ENCODE assay signal across 1 mouse cellular context in the genomic region with DNA sequence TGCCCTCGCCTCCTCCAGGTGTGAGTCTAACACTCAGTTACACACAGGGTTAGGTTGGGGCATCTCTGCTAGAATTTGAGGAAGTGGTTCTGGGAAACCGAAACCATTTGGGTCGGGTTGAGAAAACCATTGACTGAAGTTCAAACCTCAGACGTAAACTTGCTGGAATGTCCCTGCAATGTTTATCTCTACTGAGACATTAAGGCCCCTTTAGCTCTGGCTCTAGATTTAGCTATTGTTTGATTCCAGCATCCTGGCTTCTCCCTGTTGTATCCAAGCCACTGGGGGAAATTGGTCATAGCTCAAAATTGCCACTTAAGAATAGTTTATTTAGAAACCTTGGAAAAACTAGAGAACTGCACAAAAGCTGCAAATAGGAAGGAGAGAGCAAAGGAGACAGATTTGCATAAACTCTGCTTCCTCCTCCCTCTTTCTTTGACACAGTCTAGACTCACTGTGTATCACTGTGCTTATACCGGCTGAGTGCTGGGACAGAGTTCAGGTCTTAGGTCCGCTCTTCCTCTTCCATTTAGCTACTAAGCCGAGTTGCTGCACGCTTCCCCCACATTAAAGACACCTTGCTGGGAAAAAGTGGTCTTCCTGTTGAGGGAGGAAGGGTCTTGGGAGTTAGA.
TF ChIP-seq lines count a peak whose summit lies in the region.

No protein-coding gene starts in this region.

TF ChIP-seq in CH12.LX, 34 proteins besides CTCF, POLR2A, EP300 and RAD21:
- TF ChIP-seq ZMIZ1 (IDR thresholded peaks at IDR 0.05; ENCODE audit: low read depth, low read length), result no peak
- TF ChIP-seq CHD1 (IDR thresholded peaks at IDR 0.05; ENCODE audit: low read depth, low read length), result no peak
- peak; percentile 65; the same call in 1 of the 2 replicates for TF ChIP-seq RCOR1 (conservative IDR thresholded peaks at IDR 0.05; ENCODE audit: low read depth, low read length)
- TF ChIP-seq PAX5 (IDR thresholded peaks at IDR 0.05; ENCODE audit: low read length), result no peak
- no peak for TF ChIP-seq GABPA (IDR thresholded peaks at IDR 0.05; ENCODE audit: insufficient replicate concordance, low read depth, low read length)
- peak; percentile 73 for TF ChIP-seq ETS1 (conservative IDR thresholded peaks at IDR 0.05; ENCODE audit: low read depth, low read length)
- TF ChIP-seq MAFK (IDR thresholded peaks at IDR 0.05; ENCODE audit: insufficient replicate concordance, low read length), result 0 out of 2 replicates have a peak, but pooled peaks have one; percentile 42
- TF ChIP-seq ZKSCAN1 (IDR thresholded peaks at IDR 0.05; ENCODE audit: borderline replicate concordance, low read depth, low read length), result no peak
- TF ChIP-seq ZNF384 (IDR thresholded peaks at IDR 0.05; ENCODE audit: low read depth, low read length), result no peak
- TF ChIP-seq JUND (conservative IDR thresholded peaks at IDR 0.05; ENCODE audit: low read depth, low read length), result no peak; the same call in 1 of the 2 replicates
- peak; percentile 93 for TF ChIP-seq IRF4 (IDR thresholded peaks at IDR 0.05; ENCODE audit: low read depth, low read length)
- no peak for TF ChIP-seq SMC3 (IDR thresholded peaks at IDR 0.05; ENCODE audit: low read depth, low read length)
- TF ChIP-seq USF1 (IDR thresholded peaks at IDR 0.05; ENCODE audit: low read depth, low read length), result no peak
- TF ChIP-seq TCF12 (IDR thresholded peaks at IDR 0.05; ENCODE audit: low read depth, low read length), result peak; percentile 59
- no peak for TF ChIP-seq TBP (conservative IDR thresholded peaks at IDR 0.05; ENCODE audit: low read depth, low read length)
- peak; percentile 62 for TF ChIP-seq BHLHE40 (IDR thresholded peaks at IDR 0.05; ENCODE audit: low read depth, low read length)
- no peak for TF ChIP-seq E2F4 (IDR thresholded peaks at IDR 0.05; ENCODE audit: insufficient replicate concordance, low read depth, low read length)
- peak; percentile 51; the same call in 1 of the 2 replicates for TF ChIP-seq SIN3A (IDR thresholded peaks at IDR 0.05; ENCODE audit: low read length)
- TF ChIP-seq UBTF (IDR thresholded peaks at IDR 0.05; ENCODE audit: low read depth, low read length), result no peak
- TF ChIP-seq NRF1 (IDR thresholded peaks at IDR 0.05; ENCODE audit: low read depth, low read length), result no peak
- TF ChIP-seq MXI1 (IDR thresholded peaks at IDR 0.05; ENCODE audit: low read depth, low read length), result no peak
- no peak for TF ChIP-seq MAZ (IDR thresholded peaks at IDR 0.05; ENCODE audit: low read depth, low read length)
- TF ChIP-seq ZC3H11A (IDR thresholded peaks at IDR 0.05; ENCODE audit: low read depth, low read length), result no peak
- TF ChIP-seq HCFC1 (IDR thresholded peaks at IDR 0.05; ENCODE audit: low read depth, low read length), result no peak; the same call in 1 of the 2 replicates
- no peak for TF ChIP-seq NELFE (IDR thresholded peaks at IDR 0.05; ENCODE audit: low read depth, low read length)
- TF ChIP-seq USF2 (conservative IDR thresholded peaks at IDR 0.05; ENCODE audit: low read depth, low read length), result no peak
- no peak; the same call in 1 of the 2 replicates for TF ChIP-seq CHD2 (IDR thresholded peaks at IDR 0.05; ENCODE audit: low read length)
- TF ChIP-seq JUN (IDR thresholded peaks at IDR 0.05; ENCODE audit: insufficient read depth, low read depth, low read length), result no peak
- TF ChIP-seq MAX (IDR thresholded peaks at IDR 0.05; ENCODE audit: low read length), result no peak
- TF ChIP-seq MYC (IDR thresholded peaks at IDR 0.05; ENCODE audit: low read depth, low read length), result 0 out of 2 replicates have a peak, but pooled peaks have one; percentile 32
- TF ChIP-seq MEF2A (IDR thresholded peaks at IDR 0.05; ENCODE audit: borderline replicate concordance, low read depth, low read length), result peak; percentile 62
- TF ChIP-seq KAT2A (IDR thresholded peaks at IDR 0.05; ENCODE audit: insufficient replicate concordance, low read length), result no peak
- TF ChIP-seq ELF1 (IDR thresholded peaks at IDR 0.05; ENCODE audit: low read depth, low read length), result peak; percentile 45; the same call in 1 of the 2 replicates
- no peak for TF ChIP-seq POLR2AphosphoS2 (IDR thresholded peaks at IDR 0.05; ENCODE audit: low read depth, low read length)
